Mouse (Mus musculus) hindbrain, embryonic 16.5 days (tissue): Measurements from ENCODE around the gene Gm17631. TPM values are rescaled to one million over a fixed set of nuclear protein-coding genes. Genes with fewer than 3 reads are reported as not detected.
"Not testable (repeated sequence)": the region's sequence is repeated elsewhere in the genome, so short reads cannot be mapped to it uniquely, and the experiment has no call there.

Experiments
- ATAC-seq: fragments of 200-750 bp; cut with Nextera tagmentation; 2 replicates; pipeline ENCODE4 v1.8.0; 2017; ENCODE audit warnings: moderate TSS enrichment, moderate library complexity
- H3K27ac ChIP-seq: fragments of 300-500 bp; sonication (generic); 2 replicates; pipeline ENCODE4 v1.5.1; 2014; ENCODE audit warnings: low read depth, mild to moderate bottlenecking, control low read depth, low read length, moderate library complexity
- H3K27me3 ChIP-seq: fragments of 300-500 bp; sonication (generic); replicated peaks from 2 replicates; pipeline ENCODE4 v1.6.1; 2014; ENCODE audit warnings: low read length; ENCODE audit not compliant: control insufficient read depth, insufficient read depth
- H3K36me3 ChIP-seq: fragments of 300-500 bp; sonication (generic); 2 replicates; pipeline ENCODE4 v1.6.1; 2014; ENCODE audit warnings: mild to moderate bottlenecking, low read length, moderate library complexity, mixed read lengths; ENCODE audit not compliant: control insufficient read depth, insufficient read depth
- H3K4me1 ChIP-seq: fragments of 300-500 bp; sonication (generic); 2 replicates; pipeline ENCODE4 v1.6.1; 2014; ENCODE audit warnings: low read depth, low read length; ENCODE audit not compliant: control insufficient read depth, insufficient read depth
- H3K4me2 ChIP-seq: fragments of 300-500 bp; sonication (generic); 2 replicates; pipeline ENCODE4 v1.6.1; 2014; ENCODE audit warnings: mild to moderate bottlenecking, low read length, control low read depth, moderate library complexity
- H3K4me3 ChIP-seq: fragments of 300-500 bp; sonication (generic); 2 replicates; pipeline ENCODE4 v1.5.1; 2014; ENCODE audit warnings: mild to moderate bottlenecking, low read length, control low read depth, moderate library complexity
- H3K9ac ChIP-seq: fragments of 300-500 bp; sonication (generic); 2 replicates; pipeline ENCODE4 v1.6.1; 2014; ENCODE audit warnings: low read depth, mild to moderate bottlenecking, control low read depth, low read length, moderate library complexity
- H3K9me3 ChIP-seq: fragments of 300-500 bp; sonication (generic); 2 replicates; pipeline ENCODE4 v1.6.1; 2014; ENCODE audit warnings: mild to moderate bottlenecking, low read length, moderate library complexity; ENCODE audit not compliant: control insufficient read depth
- WGBS: fragments of 180-500 bp; shearing (Covaris S2); extraction: QIAGEN DNeasy Blood & Tissue Kit; methylation state at CpG from one replicate; pipeline ENCODE4 v1.1.7; 2014; 5-methylcytosine and 5-hydroxymethylcytosine counted together
- polyA plus RNA-seq: library from polyadenylated mRNA; unstranded; fragments of >200 nt; fragmentation: Nextera tagmentation; extraction: Ambion mirVana; gene quantifications from 2 replicates; pipeline ENCODE4 v1.2.1, GENCODE M21; 2015

Gene Gm17631
- polyA plus RNA-seq = not detected in 2 replicates

- ATAC-seq, H3K27ac ChIP-seq, H3K4me1 ChIP-seq, H3K4me2 ChIP-seq, H3K9ac ChIP-seq, H3K27me3 ChIP-seq, H3K4me3 ChIP-seq, H3K36me3 ChIP-seq: not testable (repeated sequence)
- H3K9me3 ChIP-seq = peaks cover 11% of the 10 kb centered on the region; the same call in 1 of the 2 replicates
- WGBS = no CpG with 5 or more reads among the region's 3 CpGs
These were observed at the start of gene Gm17631 for GRCm38 (mm10) chr6:129862349-129862748. Gm17631 (plus strand) TSS chr6:129862649.

GRCm38 (mm10) chr6:129817731-129818130 is 44.7 kb upstream of the Gm17631 start:
- H3K4me2 ChIP-seq = no peak overlapping the region
- WGBS = 69% methylated on average over 3 of the region's 3 CpGs
- ATAC-seq = no peak
- H3K27ac ChIP-seq = no peak overlapping the region
- H3K9ac ChIP-seq = no peak overlapping the region
- no peaks in the 10 kb centered on the region for H3K4me1 ChIP-seq
- no peak overlapping the region for H3K4me3 ChIP-seq
- H3K27me3 ChIP-seq = no peaks in the 10 kb centered on the region
- H3K36me3 ChIP-seq = no peaks in the 10 kb centered on the region
- H3K9me3 ChIP-seq = peaks cover 6% of the 10 kb centered on the region; the same call in 1 of the 2 replicates

- no peak for ATAC-seq
- Histone ChIP-seq H3K9me3 (peaks cover 9% of the 10 kb centered on the region; the same call in 1 of the 2 replicates), H3K4me3 (no peak overlapping the region), H3K4me1 (no peaks in the 10 kb centered on the region), H3K4me2 (no peak overlapping the region), H3K27ac (no peak overlapping the region), H3K27me3 (no peaks in the 10 kb centered on the region), H3K9ac (no peak overlapping the region), H3K36me3 (no peaks in the 10 kb centered on the region)
- WGBS = 92% methylated on average over 1 of the region's 1 CpGs
These were observed 38.4 kb upstream of the Gm17631 start for GRCm38 (mm10) chr6:129824004-129824403.

- Histone ChIP-seq H3K4me3 (no peak overlapping the region), H3K27me3 (no peaks in the 10 kb centered on the region), H3K27ac (no peak overlapping the region), H3K9me3 (peaks cover 3% of the 10 kb centered on the region; the same call in 1 of the 2 replicates), H3K4me2 (no peak overlapping the region), H3K9ac (no peak overlapping the region), H3K4me1 (no peaks in the 10 kb centered on the region), H3K36me3 (no peaks in the 10 kb centered on the region)
- WGBS = 85% methylated on average over 1 of the region's 1 CpGs
- ATAC-seq = no peak
These were observed 36.9 kb upstream of the Gm17631 start for GRCm38 (mm10) chr6:129825559-129825958.

GRCm38 (mm10) chr6:129876549-129876948 is 14.1 kb downstream of the Gm17631 start, which contains the start of gene Klra17:
Klra17 (minus strand) TSS chr6:129876672.
- no peak within 1 kb of the TSS for H3K4me3 ChIP-seq
- no peaks in the 10 kb centered on the region for H3K4me1 ChIP-seq
- no peaks in the 10 kb centered on the region for H3K27me3 ChIP-seq
- H3K9me3 ChIP-seq = peaks cover 2% of the 10 kb centered on the region; the same call in 1 of the 2 replicates
- 53% methylated on average over 1 of the region's 1 CpGs for WGBS
- H3K9ac ChIP-seq = no peak within 1 kb of the TSS
- no peak for ATAC-seq
- H3K4me2 ChIP-seq = no peak within 1 kb of the TSS
- H3K27ac ChIP-seq = no peak within 1 kb of the TSS
- H3K36me3 ChIP-seq = no peaks in the 10 kb centered on the region

GRCm38 (mm10) chr6:129882525-129882924 is 20.1 kb downstream of the Gm17631 start:
- 84% methylated on average over 2 of the region's 2 CpGs for WGBS
- Histone ChIP-seq H3K9me3 (peaks cover 8% of the 10 kb centered on the region), H3K27ac (no peak overlapping the region), H3K27me3 (no peaks in the 10 kb centered on the region), H3K9ac (no peak overlapping the region), H3K4me3 (no peak overlapping the region), H3K36me3 (no peaks in the 10 kb centered on the region), H3K4me1 (no peaks in the 10 kb centered on the region), H3K4me2 (no peak overlapping the region)
- no peak for ATAC-seq

Other genes starting within 250 kb of the Gm17631 start
- gene Klrk1, start 238.8 kb upstream of the Gm17631 start, polyA plus RNA-seq = 0.25 and 0.26 TPM in 2 replicates
- not detected in 2 replicates for gene Klrc3, start 219.3 kb upstream of the Gm17631 start, polyA plus RNA-seq
- gene Klrc2, start 202.0 kb upstream of the Gm17631 start, polyA plus RNA-seq = not detected in 2 replicates
- not detected in 2 replicates for gene Klrc1, start 183.7 kb upstream of the Gm17631 start, polyA plus RNA-seq
- 0.25 and 0.26 TPM in 2 replicates for gene Klri1, start 145.5 kb upstream of the Gm17631 start, polyA plus RNA-seq
- not detected in 2 replicates for gene Klri2, start 122.2 kb upstream of the Gm17631 start, polyA plus RNA-seq
- not detected in 2 replicates for gene Gm156, start 78.4 kb upstream of the Gm17631 start, polyA plus RNA-seq
- not detected in 2 replicates for gene Klra17, start 14.0 kb downstream of the Gm17631 start, polyA plus RNA-seq
- not detected in 2 replicates for gene Klra5, start 55.0 kb downstream of the Gm17631 start, polyA plus RNA-seq
- gene Klra6, start 164.3 kb downstream of the Gm17631 start, polyA plus RNA-seq = not detected in 2 replicates
- gene Klra4, start 204.6 kb downstream of the Gm17631 start, polyA plus RNA-seq = not detected in 2 replicates